Mouse (Mus musculus) thymus, adult 2 months (tissue): ENCODE results near the gene Prkcsh.

Source experiments
- CTCF ChIP-seq: fragments of 200-500 bp; IDR thresholded peaks from 2 replicates; pipeline ENCODE4 v1.5.1; 2012; ENCODE audit warnings: mild to moderate bottlenecking, control low read depth, low read length, moderate library complexity, borderline replicate concordance; ENCODE audit not compliant: control insufficient read depth, poor library complexity, insufficient read depth; ENCODE audit errors: extremely low read depth
- POLR2A ChIP-seq: fragments of 200-500 bp; IDR thresholded peaks from 2 replicates; pipeline ENCODE4 v1.6.1; 2012; ENCODE audit warnings: mild to moderate bottlenecking, low read length, control low read depth, moderate library complexity; ENCODE audit not compliant: control insufficient read depth, poor library complexity, insufficient read depth; ENCODE audit errors: extremely low read depth

DNA sequence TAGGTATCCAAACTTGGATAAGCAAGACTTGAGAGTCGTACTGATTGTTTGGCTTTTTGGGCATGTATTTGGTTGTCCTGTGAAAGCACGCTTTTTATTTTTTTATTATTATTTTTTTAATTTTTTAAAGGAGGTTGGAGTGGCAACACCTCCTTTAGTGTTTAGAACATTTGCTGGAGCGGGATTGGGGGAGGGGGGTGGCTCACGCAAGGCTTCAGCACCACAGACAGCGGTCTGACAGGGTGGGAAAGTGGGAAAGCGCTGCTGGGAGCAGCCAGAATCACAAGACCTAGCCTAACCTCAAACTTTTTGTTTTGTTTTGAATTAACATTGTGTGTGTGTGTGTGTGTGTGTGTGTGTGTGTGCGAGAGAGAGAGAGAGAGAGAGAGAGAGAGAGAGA is 51.1 kb downstream of the Prkcsh start:
- TF ChIP-seq CTCF (no peak), POLR2A (no peak)
